Mouse (Mus musculus): ENCODE measurements around the gene Abcf1. TPM values are rescaled to one million over a fixed set of nuclear protein-coding genes. Genes with fewer than 3 reads are reported as not detected.
A peak's percentile ranks its signal among the peaks of the same experiment; 100 is the strongest.

The Abcf1 gene
- polyA plus RNA-seq, 1 experiment from 2014 or later: 92.7 TPM

DNA sequence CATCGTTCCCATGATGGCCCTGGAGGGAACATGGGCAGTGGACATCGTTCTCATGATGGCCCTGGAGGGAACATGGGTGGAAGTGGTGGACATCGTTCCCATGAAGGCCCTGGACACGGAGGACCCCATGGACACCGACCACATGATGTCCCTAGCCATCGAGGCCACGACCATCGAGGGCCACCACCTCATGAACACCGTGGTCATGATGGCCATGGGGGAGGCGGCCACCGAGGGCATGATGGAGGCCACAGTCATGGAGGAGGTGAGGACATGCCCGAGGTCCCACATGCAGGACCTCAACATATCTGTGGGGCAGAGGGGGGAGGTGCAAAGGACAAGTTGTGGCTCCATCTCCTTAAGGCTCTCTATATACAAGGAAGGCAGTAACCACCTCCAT is 38.9 kb downstream of the Abcf1 start:
- 96% methylated on average over 12 of the region's 12 CpGs for WGBS
- Histone ChIP-seq H3K9ac (replicated peaks; ENCODE audit: low read depth, low read length) (no peak overlapping the region), H3K9me3 (ENCODE audit: control insufficient read depth, low read depth, low read length) (no peaks in the 10 kb centered on the region), H3K4me3 (ENCODE audit: low read depth, low read length) (no peak overlapping the region), H3K27me3 (ENCODE audit: control insufficient read depth, insufficient read depth, low read length) (no peaks in the 10 kb centered on the region), H3K4me1 (ENCODE audit: control insufficient read depth, insufficient read depth, low read length) (no peaks in the 10 kb centered on the region), H3K4me2 (replicated peaks; ENCODE audit: low read depth, low read length) (no peak overlapping the region), H3K36me3 (ENCODE audit: control insufficient read depth, insufficient read depth, low read length) (peaks cover 45% of the 10 kb centered on the region), H3K27ac (ENCODE audit: low read length) (no peak overlapping the region)
- ATAC-seq (ENCODE audit: insufficient number of reproducible peaks, insufficient read depth, low FRiP score, low read depth): no peak

DNA sequence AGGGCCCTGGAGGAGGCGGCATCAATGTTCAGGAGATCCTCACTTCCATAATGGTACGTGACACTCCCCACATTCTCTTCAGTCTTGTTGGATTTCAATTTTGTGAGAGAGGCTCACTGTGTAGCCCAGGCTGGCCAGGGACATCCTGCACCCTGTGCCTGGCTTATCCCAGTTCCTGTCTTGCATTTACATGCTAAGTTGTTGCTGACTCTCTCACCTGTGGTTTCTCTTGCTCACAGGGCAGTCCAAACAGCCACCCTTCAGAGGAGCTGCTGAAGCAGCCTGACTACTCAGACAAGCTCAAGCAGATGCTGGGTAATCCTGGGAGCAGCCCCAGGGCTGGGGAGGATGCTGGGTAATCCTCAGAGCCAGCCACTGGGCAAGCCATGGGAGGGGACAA is 40.0 kb downstream of the Abcf1 start:
- Histone ChIP-seq H3K36me3 (ENCODE audit: control insufficient read depth, insufficient read depth, low read length) (peaks cover 55% of the 10 kb centered on the region), H3K4me3 (ENCODE audit: low read depth, low read length) (no peak overlapping the region), H3K27ac (ENCODE audit: low read length) (no peak overlapping the region), H3K4me1 (ENCODE audit: control insufficient read depth, insufficient read depth, low read length) (no peaks in the 10 kb centered on the region), H3K9ac (replicated peaks; ENCODE audit: low read depth, low read length) (no peak overlapping the region), H3K9me3 (ENCODE audit: control insufficient read depth, low read depth, low read length) (no peaks in the 10 kb centered on the region), H3K27me3 (ENCODE audit: control insufficient read depth, insufficient read depth, low read length) (no peaks in the 10 kb centered on the region), H3K4me2 (replicated peaks; ENCODE audit: low read depth, low read length) (no peak overlapping the region)
- no peak for ATAC-seq (ENCODE audit: insufficient number of reproducible peaks, insufficient read depth, low FRiP score, low read depth)
- 98% methylated on average over 2 of the region's 2 CpGs for WGBS

DNA sequence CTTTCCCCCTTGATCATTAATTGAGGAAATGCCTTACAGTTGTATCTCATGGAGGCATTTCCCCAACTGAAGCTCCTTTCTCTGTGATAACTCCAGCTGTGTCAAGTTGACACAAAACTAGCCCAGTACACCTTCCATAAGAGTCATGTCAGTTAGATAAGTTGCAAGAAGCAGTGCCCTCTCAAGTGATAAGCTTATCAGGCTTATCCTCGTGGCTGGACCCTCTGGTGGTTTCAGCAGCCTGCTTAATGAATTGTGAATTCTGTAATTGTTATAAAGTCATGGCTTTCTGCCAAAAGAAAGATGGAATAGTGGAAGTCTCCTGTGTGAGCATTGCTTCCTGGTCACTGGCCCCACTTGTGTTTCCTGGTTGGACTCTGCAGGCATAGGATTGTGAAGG is 42.1 kb downstream of the Abcf1 start:
- no peak for ATAC-seq (ENCODE audit: insufficient number of reproducible peaks, insufficient read depth, low FRiP score, low read depth)
- H3K27ac ChIP-seq (ENCODE audit: low read length): no peak overlapping the region
- no peaks in the 10 kb centered on the region for H3K9me3 ChIP-seq (ENCODE audit: control insufficient read depth, low read depth, low read length)
- 51% methylated on average over 1 of the region's 1 CpGs for WGBS
- no peak overlapping the region for H3K4me2 ChIP-seq (replicated peaks; ENCODE audit: low read depth, low read length)
- no peaks in the 10 kb centered on the region for H3K27me3 ChIP-seq (ENCODE audit: control insufficient read depth, insufficient read depth, low read length)
- H3K9ac ChIP-seq (replicated peaks; ENCODE audit: low read depth, low read length): no peak overlapping the region
- H3K4me1 ChIP-seq (ENCODE audit: control insufficient read depth, insufficient read depth, low read length): no peaks in the 10 kb centered on the region
- H3K4me3 ChIP-seq (ENCODE audit: low read depth, low read length): no peak overlapping the region
- H3K36me3 ChIP-seq (ENCODE audit: control insufficient read depth, insufficient read depth, low read length): peaks cover 67% of the 10 kb centered on the region

DNA sequence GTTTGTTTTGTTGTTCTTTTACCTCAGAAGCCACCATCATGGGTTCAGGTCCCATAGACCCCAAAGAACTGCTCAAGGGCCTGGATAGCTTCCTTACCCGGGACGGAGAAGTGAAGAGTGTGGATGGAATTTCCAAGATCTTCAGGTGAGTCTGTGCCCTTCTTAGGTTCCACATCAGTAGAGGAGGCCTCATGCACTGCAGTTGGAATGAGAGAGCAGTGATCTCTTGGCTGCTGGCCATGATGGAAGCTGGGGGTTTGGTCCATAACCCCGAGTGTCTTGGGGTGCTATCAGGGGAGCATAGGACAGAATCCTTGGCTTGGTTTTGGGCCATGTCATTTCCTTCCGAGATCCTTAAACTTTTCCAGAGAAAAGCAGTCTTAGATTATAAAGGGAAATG is 46.3 kb downstream of the Abcf1 start:
- Histone ChIP-seq H3K9ac (replicated peaks; ENCODE audit: low read depth, low read length) (no peak overlapping the region), H3K27ac (ENCODE audit: low read length) (no peak overlapping the region), H3K27me3 (ENCODE audit: control insufficient read depth, insufficient read depth, low read length) (no peaks in the 10 kb centered on the region), H3K36me3 (ENCODE audit: control insufficient read depth, insufficient read depth, low read length) (peaks cover 47% of the 10 kb centered on the region), H3K9me3 (ENCODE audit: control insufficient read depth, low read depth, low read length) (no peaks in the 10 kb centered on the region), H3K4me3 (ENCODE audit: low read depth, low read length) (no peak overlapping the region), H3K4me1 (ENCODE audit: control insufficient read depth, insufficient read depth, low read length) (peaks cover 16% of the 10 kb centered on the region; the same call in 1 of the 2 replicates), H3K4me2 (replicated peaks; ENCODE audit: low read depth, low read length) (no peak overlapping the region)
- WGBS: 94% methylated on average over 4 of the region's 4 CpGs
- no peak for ATAC-seq (ENCODE audit: insufficient number of reproducible peaks, insufficient read depth, low FRiP score, low read depth)

DNA sequence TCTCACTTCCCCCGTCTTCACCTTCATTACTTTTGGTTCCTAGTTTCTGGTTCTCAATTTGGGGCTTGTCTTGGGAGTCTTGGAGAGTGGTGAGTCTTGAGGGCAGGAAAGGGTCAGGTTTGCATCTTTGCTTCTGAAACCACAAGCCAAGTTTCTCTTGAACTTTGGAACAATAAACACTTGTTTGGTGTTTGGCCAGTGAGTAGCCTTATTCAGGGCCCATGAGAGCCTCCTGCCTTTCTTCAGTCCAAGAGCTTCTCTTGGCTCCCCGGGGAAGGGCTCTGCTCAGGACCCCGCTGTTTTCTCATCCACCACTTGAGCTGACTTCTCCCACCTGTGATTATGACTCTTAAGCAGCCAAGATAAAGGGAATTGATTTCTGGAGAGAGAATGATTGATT is 47.0 kb downstream of the Abcf1 start:
- Histone ChIP-seq H3K4me1 (ENCODE audit: control insufficient read depth, insufficient read depth, low read length) (peaks cover 16% of the 10 kb centered on the region; the same call in 1 of the 2 replicates), H3K9me3 (ENCODE audit: control insufficient read depth, low read depth, low read length) (no peaks in the 10 kb centered on the region), H3K4me3 (ENCODE audit: low read depth, low read length) (no peak overlapping the region), H3K4me2 (replicated peaks; ENCODE audit: low read depth, low read length) (no peak overlapping the region), H3K27ac (ENCODE audit: low read length) (no peak overlapping the region), H3K27me3 (ENCODE audit: control insufficient read depth, insufficient read depth, low read length) (no peaks in the 10 kb centered on the region), H3K36me3 (ENCODE audit: control insufficient read depth, insufficient read depth, low read length) (peaks cover 40% of the 10 kb centered on the region), H3K9ac (replicated peaks; ENCODE audit: low read depth, low read length) (no peak overlapping the region)
- no peak for ATAC-seq (ENCODE audit: insufficient number of reproducible peaks, insufficient read depth, low FRiP score, low read depth)
- 79% methylated on average over 3 of the region's 3 CpGs for WGBS

DNA sequence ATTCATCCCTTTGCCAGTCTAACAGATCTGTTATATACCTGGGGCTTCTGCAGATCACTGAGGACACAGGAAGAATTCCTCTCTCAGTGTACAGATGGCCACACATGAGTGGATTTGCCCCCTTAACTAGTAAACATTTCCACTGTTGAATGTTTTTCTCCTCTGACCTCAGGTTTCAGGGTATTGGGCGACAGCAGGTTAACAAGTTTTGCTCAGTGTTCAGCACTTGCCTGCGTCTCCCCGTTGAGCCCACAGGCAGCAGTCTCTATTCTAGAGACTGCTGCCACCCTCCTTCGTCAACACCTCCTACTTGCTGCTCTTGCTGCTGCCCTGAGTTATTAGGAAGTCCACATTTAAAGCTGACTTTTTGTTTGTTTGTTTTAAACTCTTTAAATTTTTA is 47.9 kb downstream of the Abcf1 start:
- no peaks in the 10 kb centered on the region for H3K9me3 ChIP-seq (ENCODE audit: control insufficient read depth, low read depth, low read length)
- H3K27ac ChIP-seq (ENCODE audit: low read length): no peak overlapping the region
- no peaks in the 10 kb centered on the region for H3K27me3 ChIP-seq (ENCODE audit: control insufficient read depth, insufficient read depth, low read length)
- no peak for ATAC-seq (ENCODE audit: insufficient number of reproducible peaks, insufficient read depth, low FRiP score, low read depth)
- no peak overlapping the region for H3K4me3 ChIP-seq (ENCODE audit: low read depth, low read length)
- WGBS: 80% methylated on average over 4 of the region's 4 CpGs
- no peak overlapping the region for H3K9ac ChIP-seq (replicated peaks; ENCODE audit: low read depth, low read length)
- H3K36me3 ChIP-seq (ENCODE audit: control insufficient read depth, insufficient read depth, low read length): peaks cover 38% of the 10 kb centered on the region
- no peak overlapping the region for H3K4me2 ChIP-seq (replicated peaks; ENCODE audit: low read depth, low read length)
- H3K4me1 ChIP-seq (ENCODE audit: control insufficient read depth, insufficient read depth, low read length): peaks cover 16% of the 10 kb centered on the region; the same call in 1 of the 2 replicates

DNA sequence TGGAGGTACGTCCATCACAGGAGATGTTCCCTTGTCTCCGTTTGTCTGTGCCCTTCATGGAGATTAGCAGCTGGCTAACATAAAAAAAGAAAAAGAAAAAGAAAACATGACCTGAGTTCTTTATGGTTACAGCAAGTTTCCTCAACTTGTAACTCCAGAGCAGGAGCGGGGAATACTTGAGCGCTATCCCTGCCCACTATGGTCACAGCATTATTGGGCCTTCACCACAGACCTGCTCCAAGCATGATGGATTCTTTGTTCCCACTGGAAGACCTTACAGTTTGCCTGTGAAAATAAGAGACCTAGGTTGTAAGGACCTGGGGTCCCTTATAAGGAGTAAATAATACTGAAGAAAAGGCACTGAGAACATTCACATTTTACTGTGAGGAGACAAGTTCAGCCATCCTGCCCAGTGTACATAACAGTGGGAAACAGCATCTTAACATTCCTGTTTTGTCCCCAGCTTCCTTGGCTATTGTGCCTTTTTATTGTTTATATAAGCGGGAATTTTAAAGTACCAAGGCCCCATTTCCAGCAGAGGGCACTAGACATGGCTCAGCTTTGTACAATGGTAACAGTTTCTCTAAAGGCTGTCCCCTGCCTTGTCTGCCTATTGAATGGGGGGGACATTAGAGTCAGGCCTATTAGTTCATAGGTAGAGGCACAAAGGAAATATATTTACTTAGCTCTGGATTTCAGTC is 48.5 kb downstream of the Abcf1 start:
- peaks cover 31% of the 10 kb centered on the region for H3K36me3 ChIP-seq (ENCODE audit: control insufficient read depth, insufficient read depth, low read length)
- H3K4me2 ChIP-seq (replicated peaks; ENCODE audit: low read depth, low read length): no peak overlapping the region
- no peak overlapping the region for H3K9ac ChIP-seq (replicated peaks; ENCODE audit: low read depth, low read length)
- peak overlapping the region; percentile 10; the same call in 1 of the 2 replicates for H3K27ac ChIP-seq (ENCODE audit: low read length)
- ATAC-seq (ENCODE audit: insufficient number of reproducible peaks, insufficient read depth, low FRiP score, low read depth): no peak
- 66% methylated on average over 5 of the region's 5 CpGs for WGBS
- H3K4me1 ChIP-seq (ENCODE audit: control insufficient read depth, insufficient read depth, low read length): peaks cover 16% of the 10 kb centered on the region; the same call in 1 of the 2 replicates
- H3K27me3 ChIP-seq (ENCODE audit: control insufficient read depth, insufficient read depth, low read length): no peaks in the 10 kb centered on the region
- no peaks in the 10 kb centered on the region for H3K9me3 ChIP-seq (ENCODE audit: control insufficient read depth, low read depth, low read length)
- no peak overlapping the region for H3K4me3 ChIP-seq (ENCODE audit: low read depth, low read length)

DNA sequence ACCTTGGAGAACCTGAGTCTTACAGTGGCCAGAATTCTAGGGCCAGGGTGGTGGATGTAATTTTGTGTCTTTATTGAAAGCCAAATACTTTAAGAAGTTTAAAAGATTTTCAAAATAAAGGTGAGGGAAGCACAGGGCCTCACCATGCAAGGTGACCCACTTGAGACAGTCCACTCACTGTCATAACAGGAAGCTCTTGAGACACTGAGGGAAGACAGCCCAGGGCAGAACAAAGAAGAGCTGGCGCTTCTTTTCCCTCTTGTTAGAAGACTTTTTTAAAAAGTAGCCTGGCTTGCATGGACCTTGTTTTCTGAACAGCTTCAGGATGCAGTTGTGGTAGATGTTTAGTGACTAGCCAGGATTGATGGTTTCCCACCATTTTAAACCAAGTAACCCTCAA is 49.2 kb downstream of the Abcf1 start:
- H3K36me3 ChIP-seq (ENCODE audit: control insufficient read depth, insufficient read depth, low read length): peaks cover 26% of the 10 kb centered on the region
- ATAC-seq (ENCODE audit: insufficient number of reproducible peaks, insufficient read depth, low FRiP score, low read depth): no peak
- H3K27me3 ChIP-seq (ENCODE audit: control insufficient read depth, insufficient read depth, low read length): no peaks in the 10 kb centered on the region
- H3K4me2 ChIP-seq (replicated peaks; ENCODE audit: low read depth, low read length): peak overlapping the region; percentile 94
- peak overlapping the region; percentile 97; the same call in 1 of the 2 replicates for H3K27ac ChIP-seq (ENCODE audit: low read length)
- no peak overlapping the region for H3K9ac ChIP-seq (replicated peaks; ENCODE audit: low read depth, low read length)
- peaks cover 16% of the 10 kb centered on the region; the same call in 1 of the 2 replicates for H3K4me1 ChIP-seq (ENCODE audit: control insufficient read depth, insufficient read depth, low read length)
- no peaks in the 10 kb centered on the region for H3K9me3 ChIP-seq (ENCODE audit: control insufficient read depth, low read depth, low read length)
- 50% methylated on average over 1 of the region's 1 CpGs for WGBS
- no peak overlapping the region for H3K4me3 ChIP-seq (ENCODE audit: low read depth, low read length)

DNA sequence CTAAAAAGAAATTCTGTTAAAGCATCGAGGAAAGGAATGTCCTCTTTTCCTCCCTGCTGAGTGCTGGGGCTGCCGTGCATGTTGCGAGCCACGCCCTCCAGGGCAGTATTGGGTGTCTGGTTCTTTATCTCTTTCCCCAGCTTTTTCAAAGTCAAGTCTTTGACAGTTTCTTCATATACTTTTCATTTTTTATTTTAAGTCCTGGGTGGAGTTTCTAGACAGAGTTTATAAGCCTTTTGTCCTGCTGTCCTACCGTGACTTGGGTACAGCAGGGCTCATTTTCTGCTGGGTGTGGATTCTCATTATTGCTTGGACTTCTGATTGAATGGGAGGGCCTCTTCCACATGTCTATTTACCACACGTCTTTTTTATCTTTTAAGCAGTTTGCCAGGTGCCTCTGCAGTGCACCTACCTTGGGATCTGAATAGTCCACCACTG is 49.7 kb downstream of the Abcf1 start:
- H3K4me3 ChIP-seq (ENCODE audit: low read depth, low read length): no peak overlapping the region
- peak overlapping the region; percentile 97; the same call in 1 of the 2 replicates for H3K27ac ChIP-seq (ENCODE audit: low read length)
- no peaks in the 10 kb centered on the region for H3K9me3 ChIP-seq (ENCODE audit: control insufficient read depth, low read depth, low read length)
- ATAC-seq (ENCODE audit: insufficient number of reproducible peaks, insufficient read depth, low FRiP score, low read depth): no peak
- peaks cover 21% of the 10 kb centered on the region for H3K36me3 ChIP-seq (ENCODE audit: control insufficient read depth, insufficient read depth, low read length)
- peak overlapping the region; percentile 45 for H3K9ac ChIP-seq (replicated peaks; ENCODE audit: low read depth, low read length)
- 42% methylated on average over 6 of the region's 6 CpGs for WGBS
- H3K4me2 ChIP-seq (replicated peaks; ENCODE audit: low read depth, low read length): peak overlapping the region; percentile 94
- no peaks in the 10 kb centered on the region for H3K27me3 ChIP-seq (ENCODE audit: control insufficient read depth, insufficient read depth, low read length)
- H3K4me1 ChIP-seq (ENCODE audit: control insufficient read depth, insufficient read depth, low read length): peaks cover 16% of the 10 kb centered on the region; the same call in 1 of the 2 replicates

Data from stomach, embryonic 14.5 days (tissue).